Mouse (Mus musculus): ENCODE measurements around the gene Ankrd52.

GRCm38 (mm10) chr10:128388941-128389340 is 12.0 kb downstream of the Ankrd52 start:
- TF ChIP-seq POLR2A (IDR thresholded peaks at IDR 0.05; ENCODE audit: borderline replicate concordance, extremely low read depth, low read depth, low read length) (no peak), CTCF (IDR thresholded peaks at IDR 0.05; ENCODE audit: insufficient read depth, low read length) (no peak)

Measured in lung, adult 2 months (tissue).